Mouse (Mus musculus) embryonic fibroblast, embryonic 13.5 days (primary cell): ENCODE measurements around the gene Bst2. TPM values are rescaled to one million over a fixed set of nuclear protein-coding genes. Genes with fewer than 3 reads are reported as not detected.
"Not testable (repeated sequence)": the region's sequence is repeated elsewhere in the genome, so short reads cannot be mapped to it uniquely, and the experiment has no call there.

Experiments
- H3K27ac ChIP-seq: 2 replicates; pipeline ENCODE4 v1.5.1; 2012; ENCODE audit warnings: low read length, control low read depth, inconsistent platforms; ENCODE audit not compliant: insufficient read depth
- H3K4me1 ChIP-seq: 2 replicates; pipeline ENCODE4 v1.6.1; 2011; ENCODE audit warnings: low read length; ENCODE audit not compliant: control insufficient read depth, insufficient read depth
- H3K4me3 ChIP-seq: 2 replicates; pipeline ENCODE4 v1.5.1; 2011; ENCODE audit warnings: mild to moderate bottlenecking, control low read depth, low read length; ENCODE audit not compliant: insufficient read depth
- CTCF ChIP-seq: IDR thresholded peaks from 2 replicates; pipeline ENCODE4 v1.5.1; 2011; ENCODE audit warnings: mild to moderate bottlenecking, control low read depth, low read length, moderate library complexity, borderline replicate concordance; ENCODE audit not compliant: insufficient read depth
- POLR2A ChIP-seq: IDR thresholded peaks from 2 replicates; pipeline ENCODE4 v1.6.1; 2011; ENCODE audit warnings: low read depth, mild to moderate bottlenecking, control low read depth, low read length, moderate library complexity
- polyA plus RNA-seq: library from polyadenylated mRNA; stranded (reverse); fragments of >200 nt; gene quantifications from 2 replicates; pipeline ENCODE4 v1.2.4, GENCODE M21; 2011; ENCODE audit warnings: low read depth; ENCODE audit not compliant: missing spikeins, insufficient read length

The Bst2 gene
- polyA plus RNA-seq, 1 experiment = 107 TPM

DNA sequence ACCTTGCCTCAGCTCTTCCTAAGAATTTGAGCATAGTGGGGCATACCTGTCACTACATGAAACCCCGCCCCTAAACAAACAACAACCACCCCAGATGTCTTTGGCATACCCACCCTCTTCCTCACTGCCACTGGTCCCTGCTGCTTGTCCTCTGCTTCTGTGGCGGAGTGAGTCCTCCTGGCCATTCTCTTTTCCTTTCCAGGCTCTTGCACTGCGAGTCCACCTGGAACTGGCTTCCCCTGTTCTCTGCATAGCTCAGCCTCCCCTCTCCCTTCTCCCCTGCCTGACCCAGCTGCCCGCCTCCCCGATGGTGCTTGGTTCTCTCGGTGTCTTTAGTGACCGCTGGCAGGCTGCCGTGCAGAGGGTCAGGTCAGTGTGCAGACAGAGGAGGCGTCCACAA, 6.5 kb upstream of the Bst2 start:
- Histone ChIP-seq H3K4me3 (peak overlapping the region; percentile 74), H3K4me1 (peaks cover 7% of the 10 kb centered on the region; the same call in 1 of the 2 replicates), H3K27ac (no peak overlapping the region)
- TF ChIP-seq POLR2A = no peak
- no peak for TF ChIP-seq CTCF

DNA sequence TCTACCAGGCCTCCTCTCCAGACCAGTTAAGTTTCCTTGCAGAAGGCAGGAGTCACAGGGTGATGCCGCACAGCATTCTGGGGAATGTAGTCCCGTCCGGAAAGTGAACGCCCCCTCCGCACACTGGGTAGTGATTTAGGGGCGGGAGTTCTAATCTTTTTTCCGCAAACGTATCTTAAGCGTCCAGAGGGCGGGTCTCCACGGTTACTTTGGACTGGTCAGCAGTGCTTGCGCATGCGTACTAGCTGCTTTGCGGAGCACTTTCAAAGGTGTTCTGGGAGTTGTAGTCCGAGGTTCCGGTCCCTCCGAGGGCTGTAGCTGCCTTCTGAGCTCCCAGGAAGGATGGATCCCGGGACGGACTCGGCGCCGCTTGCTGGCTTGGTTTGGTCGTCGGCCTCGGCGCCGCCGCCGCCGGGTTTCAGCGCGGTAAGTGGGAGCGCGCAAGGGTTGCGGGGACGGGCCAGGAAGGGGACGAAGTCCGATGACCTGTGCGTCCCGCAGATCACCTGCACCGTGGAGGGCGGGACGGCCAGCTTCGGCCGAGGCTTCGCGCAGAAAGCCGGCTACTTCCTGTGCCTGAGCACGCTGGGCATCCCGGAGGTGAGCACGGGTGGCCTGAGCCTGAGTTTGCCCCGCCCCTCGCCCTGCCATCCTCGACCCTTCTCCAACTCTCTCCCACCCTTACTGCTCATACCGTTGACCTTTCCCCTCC, 5.5 kb upstream of the Bst2 start, which contains the start of gene Mvb12a:
TSS of gene Mvb12a (plus strand) at position 291 of the 712 bp plus-strand sequence.
- Histone ChIP-seq H3K4me3 (peak within 1 kb of the TSS; percentile 74), H3K4me1 (peaks cover 10% of the 10 kb centered on the region), H3K27ac (no peak within 1 kb of the TSS)
- TF ChIP-seq POLR2A (peak; percentile 47), CTCF (no peak)

DNA sequence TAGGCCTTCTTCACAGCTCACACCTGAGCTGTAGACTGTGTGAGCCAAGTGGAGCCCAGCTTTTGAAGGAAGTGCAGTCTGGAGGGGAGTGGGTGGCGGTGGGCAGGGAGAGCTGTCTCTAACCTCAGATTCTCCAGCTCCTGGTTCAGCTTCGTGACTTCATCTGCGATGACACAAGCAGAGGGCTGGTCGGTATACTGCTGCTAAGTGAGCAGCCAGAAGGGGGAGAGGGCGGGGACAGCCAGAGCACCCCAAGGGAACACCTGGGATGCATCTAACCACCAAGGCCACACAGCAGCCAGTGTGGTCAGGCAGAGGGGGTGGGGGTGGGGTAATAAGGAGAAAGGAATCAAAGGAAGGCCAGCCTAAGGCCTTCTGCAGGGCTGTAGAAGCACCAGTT, 1.6 kb downstream of the Bst2 start:
- Histone ChIP-seq H3K27ac (no peak overlapping the region), H3K4me3 (peak overlapping the region; percentile 59; the same call in 1 of the 2 replicates), H3K4me1 (peaks cover 8% of the 10 kb centered on the region)
- TF ChIP-seq POLR2A (no peak), CTCF (no peak)

DNA sequence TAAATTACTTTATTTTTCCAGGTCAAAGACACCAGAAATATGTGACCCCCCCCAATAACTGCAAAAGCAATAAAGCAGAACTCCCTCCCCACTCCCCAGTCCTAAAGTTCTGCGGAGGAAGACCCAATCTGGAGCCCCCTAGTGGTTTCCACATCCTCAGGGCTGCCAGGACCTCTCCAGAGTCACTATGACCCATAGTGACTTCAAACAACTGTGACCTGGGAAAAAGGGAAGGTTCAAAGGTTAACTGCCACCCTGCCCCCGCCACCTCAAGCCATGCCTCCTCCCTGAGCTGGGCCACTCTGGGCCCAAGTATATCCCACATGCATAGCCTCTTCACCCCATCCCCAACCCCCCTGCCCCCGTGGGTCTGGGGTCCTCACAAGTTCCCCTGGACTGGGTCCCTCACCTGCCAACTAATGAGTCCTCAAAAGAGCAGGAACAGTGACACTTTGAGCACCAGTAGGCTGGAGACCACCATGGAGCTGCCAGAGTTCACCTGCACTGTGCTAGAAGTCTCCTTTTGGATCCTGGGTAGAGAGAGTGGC, 2.9 kb downstream of the Bst2 start:
- TF ChIP-seq POLR2A (no peak), CTCF (no peak)
- no peak overlapping the region for H3K4me3 ChIP-seq

DNA sequence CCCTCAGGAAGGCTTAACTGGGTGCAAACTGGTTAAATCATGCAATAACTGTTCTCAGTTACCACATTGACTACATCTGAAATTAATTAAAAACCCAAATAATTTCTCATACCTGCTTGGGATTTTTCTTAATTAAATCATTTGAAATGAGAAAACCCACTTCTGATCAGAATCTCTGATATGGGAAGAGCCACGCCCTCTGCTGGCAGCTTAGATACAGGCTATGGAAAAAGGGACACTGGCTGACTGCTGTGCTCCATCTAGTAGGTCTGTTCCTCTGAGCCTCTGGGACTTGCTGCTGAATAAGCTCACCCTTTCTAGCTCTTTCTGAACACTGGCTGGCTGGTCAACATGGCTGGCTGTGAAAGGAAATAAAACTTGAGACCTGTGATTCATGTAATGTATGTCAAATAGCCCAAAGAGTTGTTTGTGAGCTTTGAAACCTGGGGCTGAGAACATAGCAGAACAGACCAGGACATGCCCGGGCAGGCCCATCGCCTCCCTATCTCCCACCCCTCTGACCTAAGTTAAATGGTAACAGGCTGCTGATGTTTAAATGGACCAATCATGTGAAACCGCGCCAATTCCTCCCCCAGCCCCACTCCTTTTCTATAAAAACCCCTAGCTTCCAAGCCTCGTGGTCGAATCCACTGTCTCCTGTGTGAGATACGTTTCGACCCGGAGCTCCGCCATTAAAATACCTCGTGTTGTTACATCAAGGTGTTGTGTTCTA, 6.4 kb downstream of the Bst2 start:
- H3K4me1 ChIP-seq, H3K4me3 ChIP-seq: not testable (repeated sequence)
- H3K27ac ChIP-seq = peak overlapping the region; percentile 52

More for the DNA sequence above, 2.9 kb downstream of the Bst2 start:
- no peak overlapping the region for H3K27ac ChIP-seq
- peaks cover 8% of the 10 kb centered on the region for H3K4me1 ChIP-seq

DNA sequence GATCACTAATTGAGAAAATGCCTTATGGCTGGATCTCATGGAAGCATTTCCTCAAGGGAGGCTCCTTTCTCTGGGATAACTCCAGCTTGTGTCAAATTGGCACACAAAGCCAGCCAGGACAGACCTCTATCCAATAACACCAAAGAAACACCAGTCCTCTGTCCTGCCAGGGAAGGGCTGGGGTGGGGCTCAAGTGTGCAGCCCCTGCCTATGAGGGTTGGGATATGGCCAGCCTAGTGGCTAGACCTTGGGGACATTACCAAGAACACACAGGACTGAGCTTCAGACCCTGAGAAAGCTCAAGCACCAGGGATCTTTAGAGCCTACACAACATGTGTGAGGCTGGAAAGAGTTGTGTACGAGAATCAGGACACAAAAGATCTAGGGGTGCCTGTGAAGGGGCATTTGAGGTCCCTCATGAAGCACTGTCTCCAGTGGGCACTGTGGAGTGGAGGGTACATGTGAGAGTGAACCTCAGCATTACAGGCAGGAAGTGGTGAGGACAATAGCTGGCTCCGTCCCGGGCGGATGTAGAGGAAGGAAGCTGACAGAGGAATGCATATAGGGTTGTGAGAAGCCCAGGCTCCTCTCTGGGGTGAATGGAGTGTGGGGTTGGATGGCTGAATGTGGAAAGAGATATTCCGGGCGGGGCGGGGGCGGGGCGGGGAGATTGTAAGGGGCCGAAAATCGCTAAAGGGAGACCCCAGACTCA, 8.7 kb downstream of the Bst2 start:
- Histone ChIP-seq H3K4me3 (no peak overlapping the region), H3K27ac (no peak overlapping the region), H3K4me1 (no peaks in the 10 kb centered on the region)
- TF ChIP-seq CTCF = no peak
- no peak for TF ChIP-seq POLR2A

DNA sequence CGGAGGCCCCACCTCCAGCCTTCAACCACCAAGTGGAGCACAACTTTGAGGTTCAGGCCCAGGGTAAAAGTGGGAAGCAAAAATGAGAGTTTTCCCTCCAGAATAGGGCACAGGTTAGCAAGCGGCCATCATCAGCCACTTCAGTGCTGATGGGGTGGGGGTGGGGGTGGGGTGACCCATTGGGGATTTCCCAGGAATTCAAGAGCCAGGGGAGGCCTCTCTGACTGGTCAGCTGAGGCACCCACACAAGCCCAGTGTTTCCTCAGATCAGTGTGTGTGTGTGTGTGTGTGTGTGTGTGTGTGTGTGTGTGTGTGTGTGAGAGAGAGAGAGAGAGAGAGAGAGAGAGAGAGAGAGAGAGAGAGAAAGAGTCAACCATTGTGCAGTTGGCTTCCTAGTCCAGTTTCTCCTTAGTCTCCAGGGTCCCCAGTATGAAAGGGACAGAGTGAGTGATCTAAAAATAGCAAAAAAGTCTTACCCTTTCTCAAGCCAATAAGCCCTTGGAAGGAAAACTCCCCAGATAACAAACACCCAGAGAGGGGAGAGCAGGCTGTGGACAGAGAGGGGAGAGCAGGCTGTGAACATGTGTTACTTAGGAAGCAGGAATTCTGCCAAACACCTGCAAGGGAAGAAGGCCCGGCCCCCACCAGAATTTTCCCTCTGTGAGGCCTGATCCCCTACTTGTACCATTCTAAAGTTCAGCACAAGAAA, 9.9 kb downstream of the Bst2 start:
- no peak overlapping the region for H3K27ac ChIP-seq
- no peak for TF ChIP-seq CTCF
- no peak for TF ChIP-seq POLR2A
- no peak overlapping the region for H3K4me3 ChIP-seq
- H3K4me1 ChIP-seq = no peaks in the 10 kb centered on the region

DNA sequence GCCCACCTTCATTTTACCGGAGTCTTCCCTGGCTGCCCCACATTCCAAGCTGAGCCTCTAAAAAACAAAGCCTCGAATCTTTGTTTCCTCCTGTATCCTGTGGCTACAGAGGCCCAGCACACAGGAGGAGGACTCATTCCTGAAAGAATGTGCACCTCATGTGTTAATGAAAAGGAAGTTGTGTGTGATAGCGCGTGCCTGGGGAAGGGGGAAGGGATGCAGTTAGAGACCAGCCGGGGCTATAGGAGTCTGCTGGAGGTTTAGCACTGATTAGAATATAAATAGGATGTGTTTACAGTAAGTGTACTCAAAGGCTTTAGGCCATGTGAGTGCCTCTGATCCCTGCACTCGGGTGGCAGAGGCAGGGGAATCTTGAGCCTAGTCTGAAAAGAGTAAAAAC, 11.0 kb downstream of the Bst2 start:
- Histone ChIP-seq H3K4me1 (no peaks in the 10 kb centered on the region), H3K4me3 (no peak overlapping the region), H3K27ac (no peak overlapping the region)
- TF ChIP-seq CTCF (no peak), POLR2A (no peak)

DNA sequence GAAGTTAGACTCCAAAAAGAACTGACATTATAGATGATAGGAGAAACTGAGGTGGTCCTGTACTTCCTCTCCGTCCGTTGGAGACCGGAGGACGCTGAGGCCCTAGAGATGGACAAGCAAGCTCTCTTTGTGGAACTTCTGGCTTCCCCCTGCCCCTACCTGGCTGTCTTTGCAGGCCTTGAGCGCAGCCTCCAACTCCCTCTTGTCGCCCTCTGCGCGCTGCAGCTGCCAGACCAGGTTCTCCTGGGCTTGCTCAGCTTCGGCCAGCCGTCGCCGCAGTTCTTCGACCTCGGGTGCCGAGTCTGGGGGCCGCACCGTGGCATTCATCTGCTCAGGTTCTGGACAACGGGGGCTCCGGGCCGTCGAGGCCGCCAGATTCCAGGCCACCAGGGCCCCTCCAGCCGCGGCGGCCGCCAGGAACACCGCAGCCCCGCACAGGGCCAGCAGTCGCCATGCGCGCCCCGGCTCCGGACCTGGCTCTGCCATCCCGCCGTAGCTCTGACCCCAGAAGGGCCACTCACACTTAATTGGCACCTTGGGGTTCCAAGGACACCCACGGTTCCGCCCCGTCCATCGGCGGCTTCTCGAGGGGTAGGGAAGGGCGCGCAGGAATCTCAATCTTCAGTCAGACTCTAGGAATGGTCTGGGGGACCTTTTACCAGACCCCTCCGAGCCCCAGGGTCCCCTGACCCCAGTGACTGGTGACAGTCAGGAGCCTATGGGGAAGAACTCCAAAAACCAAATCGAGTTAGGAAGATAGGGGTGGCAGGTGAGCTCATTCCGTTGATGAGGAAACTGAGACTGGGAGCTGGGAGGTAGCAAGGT, 11.8 kb downstream of the Bst2 start, which contains the start of gene Ccdc194:
TSS of gene Ccdc194 (minus strand) at position 486 of the 825 bp plus-strand sequence.
- TF ChIP-seq POLR2A (no peak), CTCF (no peak)
- Histone ChIP-seq H3K4me1 (no peaks in the 10 kb centered on the region), H3K27ac (no peak within 1 kb of the TSS), H3K4me3 (no peak within 1 kb of the TSS)
